Mouse (Mus musculus) stomach, postnatal 0 days (tissue): ENCODE data around the gene Drd1. TPM values are rescaled to one million over a fixed set of nuclear protein-coding genes. Genes with fewer than 3 reads are reported as not detected.

Experiments used
- ATAC-seq: fragments of 200-750 bp; cut with Nextera tagmentation; 2 replicates; pipeline ENCODE4 v1.8.0; 2017; ENCODE audit not compliant: low FRiP score, low TSS enrichment
- DNase-seq: peaks from one replicate; pipeline ENCODE4 v3.0.0-alpha.2; 2016; ENCODE audit warnings: low spot score
- H3K27ac ChIP-seq: fragments of 300-500 bp; sonication (generic); replicated peaks from 2 replicates; pipeline ENCODE4 v1.5.1; 2014; ENCODE audit warnings: mild to moderate bottlenecking, control low read depth
- H3K27me3 ChIP-seq: fragments of 300-500 bp; sonication (generic); 2 replicates; pipeline ENCODE4 v1.6.1; 2014; ENCODE audit warnings: low read length; ENCODE audit not compliant: control insufficient read depth, insufficient read depth
- H3K36me3 ChIP-seq: fragments of 300-500 bp; sonication (generic); 2 replicates; pipeline ENCODE4 v1.6.1; 2014; ENCODE audit warnings: low read length, mixed read lengths; ENCODE audit not compliant: control insufficient read depth, insufficient read depth
- H3K4me1 ChIP-seq: fragments of 300-500 bp; sonication (generic); replicated peaks from 2 replicates; pipeline ENCODE4 v1.6.1; 2014; ENCODE audit warnings: antibody characterized with exemption; ENCODE audit not compliant: control insufficient read depth, insufficient read depth
- H3K4me2 ChIP-seq: fragments of 300-500 bp; sonication (generic); replicated peaks from 2 replicates; pipeline ENCODE4 v1.6.1; 2014; ENCODE audit warnings: low read depth, mild to moderate bottlenecking, control low read depth, moderate library complexity
- H3K4me3 ChIP-seq: fragments of 300-500 bp; sonication (generic); 2 replicates; pipeline ENCODE4 v1.5.1; 2014; ENCODE audit warnings: low read depth, low read length, control low read depth
- H3K9ac ChIP-seq: fragments of 300-500 bp; sonication (generic); 2 replicates; pipeline ENCODE4 v1.6.1; 2014; ENCODE audit warnings: mild to moderate bottlenecking, low read length, control low read depth, mixed read lengths
- H3K9me3 ChIP-seq: fragments of 300-500 bp; sonication (generic); 2 replicates; pipeline ENCODE4 v1.6.1; 2016; ENCODE audit warnings: low read length; ENCODE audit not compliant: control insufficient read depth
- CTCF ChIP-seq: IDR thresholded peaks from 2 replicates; pipeline ENCODE4 v1.5.1; 2016; ENCODE audit warnings: antibody characterized with exemption, low read depth, mild to moderate bottlenecking, moderate library complexity
- EP300 ChIP-seq: optimal IDR thresholded peaks from 2 replicates; pipeline ENCODE3; 2016; ENCODE audit warnings: antibody characterized with exemption
- WGBS: fragments of 180-500 bp; shearing (Covaris S2); extraction: QIAGEN DNeasy Blood & Tissue Kit; methylation state at CpG from one replicate; pipeline ENCODE4 v1.1.7; 2014; 5-methylcytosine and 5-hydroxymethylcytosine counted together
- polyA plus RNA-seq: library from polyadenylated mRNA; unstranded; fragments of >200 nt; fragmentation: Nextera tagmentation; extraction: Ambion mirVana; gene quantifications from 2 replicates; pipeline ENCODE4 v1.2.1, GENCODE M21; 2015

Gene Drd1
- polyA plus RNA-seq, result 0.11 and 0.21 TPM in 2 replicates

GRCm38 (mm10) chr13:54055448-54055861, at the start of gene Drd1:
Gene Drd1, minus strand, starts transcription at chr13:54055705.
- under 1% methylated on average over 28 of the region's 31 CpGs for WGBS
- Histone ChIP-seq H3K4me3 (peak within 1 kb of the TSS; percentile 37), H3K9me3 (no peaks in the 10 kb centered on the region), H3K36me3 (no peaks in the 10 kb centered on the region), H3K27ac (no peak within 1 kb of the TSS), H3K9ac (peak within 1 kb of the TSS; percentile 35; the same call in 1 of the 2 replicates), H3K27me3 (peaks cover 8% of the 10 kb centered on the region; the same call in 1 of the 2 replicates), H3K4me2 (peak within 1 kb of the TSS; percentile 68), H3K4me1 (no peaks in the 10 kb centered on the region)
- DNase-seq (peak; percentile 78), ATAC-seq (peak; percentile 71)
- TF ChIP-seq CTCF (peak; percentile 84), EP300 (no peak)

GRCm38 (mm10) chr13:54103866-54104265, 48.4 kb upstream of the Drd1 start:
- Histone ChIP-seq H3K27ac (no peak overlapping the region), H3K27me3 (no peaks in the 10 kb centered on the region), H3K36me3 (peaks cover 9% of the 10 kb centered on the region; the same call in 1 of the 2 replicates), H3K9ac (no peak overlapping the region), H3K9me3 (no peaks in the 10 kb centered on the region), H3K4me3 (no peak overlapping the region), H3K4me2 (no peak overlapping the region), H3K4me1 (no peaks in the 10 kb centered on the region)
- DNase-seq (no peak), ATAC-seq (no peak)
- no peak for TF ChIP-seq EP300
- TF ChIP-seq CTCF, result no peak
- 76% methylated on average over 10 of the region's 10 CpGs for WGBS

GRCm38 (mm10) chr13:54103271-54103670, 47.8 kb upstream of the Drd1 start:
- 74% methylated on average over 3 of the region's 3 CpGs for WGBS
- H3K27me3 ChIP-seq, result no peaks in the 10 kb centered on the region
- H3K9ac ChIP-seq, result no peak overlapping the region
- no peaks in the 10 kb centered on the region for H3K4me1 ChIP-seq
- no peak overlapping the region for H3K27ac ChIP-seq
- H3K4me3 ChIP-seq, result no peak overlapping the region
- ATAC-seq (no peak), DNase-seq (no peak)
- no peak overlapping the region for H3K4me2 ChIP-seq
- TF ChIP-seq CTCF (no peak), EP300 (no peak)
- peaks cover 9% of the 10 kb centered on the region; the same call in 1 of the 2 replicates for H3K36me3 ChIP-seq
- no peaks in the 10 kb centered on the region for H3K9me3 ChIP-seq

GRCm38 (mm10) chr13:54102061-54102460, 46.6 kb upstream of the Drd1 start:
- no peak overlapping the region for H3K27ac ChIP-seq
- TF ChIP-seq CTCF (no peak), EP300 (no peak)
- no peaks in the 10 kb centered on the region for H3K27me3 ChIP-seq
- H3K4me1 ChIP-seq, result no peaks in the 10 kb centered on the region
- 87% methylated on average over 3 of the region's 3 CpGs for WGBS
- no peak for ATAC-seq
- no peak overlapping the region for H3K4me2 ChIP-seq
- peaks cover 4% of the 10 kb centered on the region; the same call in 1 of the 2 replicates for H3K36me3 ChIP-seq
- no peak overlapping the region for H3K4me3 ChIP-seq
- H3K9me3 ChIP-seq, result no peaks in the 10 kb centered on the region
- H3K9ac ChIP-seq, result no peak overlapping the region
- DNase-seq, result no peak

GRCm38 (mm10) chr13:54101031-54101820, 45.7 kb upstream of the Drd1 start:
- no peaks in the 10 kb centered on the region for H3K27me3 ChIP-seq
- no peaks in the 10 kb centered on the region for H3K9me3 ChIP-seq
- H3K4me1 ChIP-seq, result no peaks in the 10 kb centered on the region
- no peak for TF ChIP-seq CTCF
- no peak for TF ChIP-seq EP300
- H3K4me2 ChIP-seq, result no peak overlapping the region
- ATAC-seq (no peak), DNase-seq (no peak)
- H3K27ac ChIP-seq, result no peak overlapping the region; the same call in 1 of the 2 replicates
- 47% methylated on average over 15 of the region's 15 CpGs for WGBS
- no peak overlapping the region for H3K4me3 ChIP-seq
- H3K9ac ChIP-seq, result no peak overlapping the region
- H3K36me3 ChIP-seq, result 0 out of 2 replicates have a peak, but pooled peaks cover 3% of the 10 kb centered on the region

GRCm38 (mm10) chr13:54097797-54098196, 42.3 kb upstream of the Drd1 start:
- Histone ChIP-seq H3K9ac (no peak overlapping the region), H3K27me3 (no peaks in the 10 kb centered on the region), H3K4me1 (no peaks in the 10 kb centered on the region), H3K4me2 (no peak overlapping the region), H3K36me3 (peaks cover 5% of the 10 kb centered on the region), H3K9me3 (no peaks in the 10 kb centered on the region), H3K27ac (no peak overlapping the region), H3K4me3 (no peak overlapping the region)
- TF ChIP-seq EP300 (no peak), CTCF (no peak)
- ATAC-seq, result no peak
- WGBS, result 88% methylated on average over 6 of the region's 6 CpGs
- DNase-seq, result no peak
